In the genomic region with DNA sequence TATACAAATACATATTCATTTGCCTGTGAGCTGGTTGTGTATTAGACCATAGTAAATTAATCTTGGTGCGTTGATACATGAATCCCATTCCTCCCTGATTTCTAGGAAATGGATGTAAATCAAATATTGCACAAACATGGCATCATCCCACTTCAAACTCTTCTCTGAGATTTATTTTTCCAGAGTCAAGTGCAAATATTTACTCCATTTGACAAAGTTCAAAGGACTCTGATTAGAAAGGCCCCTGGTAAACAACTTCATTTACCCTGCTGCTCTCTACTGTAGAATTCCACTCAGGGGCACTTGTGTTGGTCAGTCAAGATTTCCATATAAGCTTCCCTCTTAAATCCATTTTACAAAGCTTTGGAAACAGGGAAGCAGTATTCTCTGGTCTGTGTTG, we compare ENCODE assay signal across 25 mouse cellular contexts.
"Had no signal": no experiment of that assay in that cellular context is flagged by ENCODE, and none has a peak within 500 bp of the region (broad histone marks: within the 10 kb centered on the region; RNA-seq: fewer than 3 reads in every experiment).

No protein-coding gene starts in this region.

- DNase-seq: forebrain, postnatal 0 days; gastrocnemius, postnatal 14 days; gastrocnemius, postnatal 36 days; heart, adult 18-20 months; heart, postnatal 14 days; heart, postnatal 36 days; kidney, adult 11 months; kidney, adult 2 months; kidney, adult 9 months; kidney, postnatal 14 days; kidney, postnatal 36 days; layer of hippocampus, adult 9-11 months; layer of hippocampus, postnatal 36 days; left cerebral cortex, postnatal 4 days had no signal

- H3K9ac ChIP-seq: forebrain, embryonic 15.5 days; forebrain, postnatal 0 days; heart, embryonic 13.5 days; heart, embryonic 15.5 days; hindbrain, embryonic 13.5 days; hindbrain, embryonic 15.5 days; kidney, embryonic 15.5 days; limb, embryonic 13.5 days; limb, embryonic 15.5 days had no signal

- H3K4me3 ChIP-seq: forebrain, embryonic 15.5 days; heart, embryonic 10.5 days; heart, embryonic 13.5 days; heart, embryonic 15.5 days; hindbrain, embryonic 13.5 days; hindbrain, embryonic 15.5 days; kidney, embryonic 15.5 days; limb, embryonic 13.5 days; limb, embryonic 15.5 days had no signal

- H3K9me3 ChIP-seq: forebrain, embryonic 15.5 days; heart, embryonic 10.5 days; heart, embryonic 13.5 days; heart, embryonic 15.5 days; hindbrain, embryonic 13.5 days; hindbrain, embryonic 15.5 days; kidney, embryonic 15.5 days; limb, embryonic 13.5 days; limb, embryonic 15.5 days had no signal

- ATAC-seq: forebrain, embryonic 15.5 days; forebrain, postnatal 0 days; hindbrain, postnatal 0 days; intestine, embryonic 16.5 days had no signal

- H3K36me3 ChIP-seq: forebrain, embryonic 15.5 days; heart, embryonic 10.5 days; heart, embryonic 13.5 days; heart, embryonic 15.5 days; hindbrain, embryonic 13.5 days; hindbrain, embryonic 15.5 days; kidney, embryonic 15.5 days; limb, embryonic 13.5 days; limb, embryonic 15.5 days had no signal

- H3K27ac ChIP-seq: forebrain, embryonic 15.5 days; heart, embryonic 10.5 days; heart, embryonic 13.5 days; heart, embryonic 15.5 days; hindbrain, embryonic 13.5 days; hindbrain, embryonic 15.5 days; hindbrain, postnatal 0 days; kidney, embryonic 15.5 days; limb, embryonic 13.5 days; limb, embryonic 15.5 days had no signal

- H3K27me3 ChIP-seq: forebrain, embryonic 15.5 days; heart, embryonic 13.5 days; heart, embryonic 15.5 days; hindbrain, embryonic 13.5 days; hindbrain, embryonic 15.5 days; kidney, embryonic 15.5 days; limb, embryonic 13.5 days; limb, embryonic 15.5 days had no signal

- H3K4me1 ChIP-seq: forebrain, embryonic 15.5 days; heart, embryonic 13.5 days; heart, embryonic 15.5 days; hindbrain, embryonic 13.5 days; hindbrain, embryonic 15.5 days; kidney, embryonic 15.5 days; limb, embryonic 13.5 days; limb, embryonic 15.5 days had no signal

- H3K4me2 ChIP-seq: forebrain, embryonic 15.5 days; heart, embryonic 13.5 days; heart, embryonic 15.5 days; hindbrain, embryonic 13.5 days; hindbrain, embryonic 15.5 days; kidney, embryonic 15.5 days; limb, embryonic 13.5 days; limb, embryonic 15.5 days had no signal
